Mouse (Mus musculus) intestine, postnatal 0 days (tissue): Measurements from ENCODE around the gene Rapgefl1. TPM values are rescaled to one million over a fixed set of nuclear protein-coding genes. Genes with fewer than 3 reads are reported as not detected.

Experiments
- ATAC-seq: fragments of 200-750 bp; cut with Nextera tagmentation; 2 replicates; pipeline ENCODE4 v1.8.0; 2017; ENCODE audit warnings: mild to moderate bottlenecking, moderate TSS enrichment, moderate library complexity
- H3K27ac ChIP-seq: fragments of 300-500 bp; sonication (generic); 2 replicates; pipeline ENCODE4 v1.5.1; 2014; ENCODE audit warnings: mild to moderate bottlenecking, low read depth, low read length, moderate library complexity
- H3K27me3 ChIP-seq: fragments of 300-500 bp; sonication (generic); replicated peaks from 2 replicates; pipeline ENCODE4 v1.6.1; 2014; ENCODE audit warnings: low read length, mixed read lengths; ENCODE audit not compliant: control insufficient read depth, insufficient read depth
- H3K36me3 ChIP-seq: fragments of 300-500 bp; sonication (generic); 2 replicates; pipeline ENCODE4 v1.6.1; 2014; ENCODE audit warnings: mild to moderate bottlenecking, moderate library complexity; ENCODE audit not compliant: control insufficient read depth, insufficient read depth
- H3K4me1 ChIP-seq: fragments of 300-500 bp; sonication (generic); replicated peaks from 2 replicates; pipeline ENCODE4 v1.6.1; 2014; ENCODE audit warnings: antibody characterized with exemption, low read length, mixed read lengths; ENCODE audit not compliant: control insufficient read depth, insufficient read depth
- H3K4me2 ChIP-seq: fragments of 300-500 bp; sonication (generic); replicated peaks from 2 replicates; pipeline ENCODE4 v1.6.1; 2014; ENCODE audit warnings: low read depth, mild to moderate bottlenecking, moderate library complexity
- H3K4me3 ChIP-seq: fragments of 300-500 bp; sonication (generic); 2 replicates; pipeline ENCODE4 v1.5.1; 2014; ENCODE audit warnings: low read depth, low read length
- H3K9ac ChIP-seq: fragments of 300-500 bp; sonication (generic); 2 replicates; pipeline ENCODE4 v1.6.1; 2014; ENCODE audit warnings: mild to moderate bottlenecking, low read depth, low read length
- H3K9me3 ChIP-seq: fragments of 300-500 bp; sonication (generic); 2 replicates; pipeline ENCODE4 v1.6.1; 2016; ENCODE audit warnings: mixed run types; ENCODE audit not compliant: control insufficient read depth
- CTCF ChIP-seq: sonication (generic); IDR thresholded peaks from 2 replicates; pipeline ENCODE4 v1.5.1; 2016; ENCODE audit warnings: low read depth, mild to moderate bottlenecking, control low read depth, antibody characterized with exemption, moderate library complexity
- WGBS: fragments of 180-500 bp; shearing (Covaris S2); extraction: QIAGEN DNeasy Blood & Tissue Kit; methylation state at CpG from one replicate; pipeline ENCODE4 v1.1.7; 2014; 5-methylcytosine and 5-hydroxymethylcytosine counted together
- polyA plus RNA-seq: library from polyadenylated mRNA; unstranded; fragments of >200 nt; fragmentation: Nextera tagmentation; extraction: Ambion mirVana; gene quantifications from 2 replicates; pipeline ENCODE4 v1.2.1, GENCODE M21; 2015

Rapgefl1 gene
- polyA plus RNA-seq, 1 experiment from 2014 or later: 0.69 TPM

DNA sequence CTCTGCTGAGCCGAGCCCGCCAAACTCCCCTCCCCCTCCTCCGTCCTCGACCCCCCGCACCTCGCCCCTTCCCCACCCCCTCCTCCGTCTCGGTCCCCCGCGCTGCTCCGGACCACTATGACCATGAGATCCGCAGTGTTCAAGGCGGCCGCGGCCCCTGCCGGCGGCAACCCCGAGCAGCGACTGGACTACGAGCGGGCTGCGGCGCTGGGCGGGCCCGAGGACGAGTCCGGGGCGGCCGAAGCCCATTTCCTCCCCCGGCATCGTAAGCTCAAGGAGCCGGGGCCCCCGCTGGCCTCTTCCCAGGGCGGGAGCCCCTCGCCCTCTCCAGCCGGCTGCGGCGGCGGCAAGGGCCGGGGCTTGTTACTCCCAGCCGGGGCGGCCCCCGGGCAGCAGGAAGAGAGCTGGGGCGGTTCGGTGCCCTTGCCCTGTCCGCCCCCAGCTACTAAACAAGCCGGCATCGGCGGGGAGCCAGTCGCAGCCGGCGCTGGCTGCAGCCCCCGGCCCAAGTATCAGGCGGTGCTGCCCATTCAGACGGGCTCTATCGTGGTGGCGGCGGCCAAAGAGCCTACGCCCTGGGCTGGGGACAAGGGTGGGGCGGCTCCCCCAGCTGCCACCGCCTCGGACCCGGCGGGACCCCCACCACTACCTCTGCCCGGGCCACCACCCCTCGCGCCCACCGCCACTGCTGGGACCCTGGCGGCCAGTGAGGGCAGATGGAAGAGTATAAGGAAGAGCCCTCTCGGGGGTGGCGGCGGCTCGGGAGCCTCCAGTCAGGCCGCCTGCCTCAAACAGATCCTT lies 40.7 kb upstream of the Rapgefl1 start:
- WGBS: under 1% methylated on average over 50 of the region's 74 CpGs
- Histone ChIP-seq H3K4me2 (peak overlapping the region; percentile 93), H3K4me3 (peak overlapping the region; percentile 85), H3K4me1 (no peaks in the 10 kb centered on the region), H3K27me3 (no peaks in the 10 kb centered on the region), H3K27ac (peak overlapping the region; percentile 99), H3K9me3 (no peaks in the 10 kb centered on the region), H3K9ac (peak overlapping the region; percentile 94), H3K36me3 (peaks cover 18% of the 10 kb centered on the region; the same call in 1 of the 2 replicates)
- peak; percentile 41 for ATAC-seq
- TF ChIP-seq CTCF: peak; percentile 44

DNA sequence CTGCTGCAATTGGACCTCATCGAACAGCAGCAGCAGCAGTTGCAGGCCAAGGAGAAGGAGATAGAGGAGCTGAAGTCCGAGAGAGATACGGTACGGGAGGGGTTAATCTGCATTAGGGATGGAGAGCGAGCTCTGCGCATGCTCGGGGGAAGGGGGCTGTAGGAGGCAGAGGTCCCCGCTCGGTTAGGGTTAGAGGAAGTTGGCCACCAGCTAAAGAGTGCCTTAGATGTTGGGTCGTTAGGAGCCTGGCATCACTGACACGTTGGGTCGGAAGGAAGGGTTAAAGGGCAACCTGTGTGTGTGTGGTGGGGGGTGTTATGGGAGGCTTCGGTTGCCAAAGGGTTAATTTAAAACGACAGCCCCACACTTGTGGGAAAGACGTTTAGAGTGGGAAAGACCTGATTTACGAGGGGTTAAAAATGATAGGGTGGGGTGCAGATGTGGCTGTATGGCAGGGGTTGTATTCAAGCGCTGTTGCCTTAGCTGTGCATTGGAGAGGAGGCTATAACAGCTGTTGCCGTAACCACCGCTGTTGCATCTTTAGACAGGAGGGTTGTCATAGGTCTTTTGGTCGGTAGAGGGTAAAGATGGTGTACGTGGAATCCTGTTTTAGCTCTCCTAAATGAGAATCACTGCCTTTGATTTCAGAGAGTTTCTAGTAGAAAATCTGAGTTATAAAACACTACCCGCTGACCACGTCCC lies 39.9 kb upstream of the Rapgefl1 start:
- Histone ChIP-seq H3K4me2 (peak overlapping the region; percentile 93), H3K4me1 (no peaks in the 10 kb centered on the region), H3K36me3 (peaks cover 24% of the 10 kb centered on the region), H3K27me3 (no peaks in the 10 kb centered on the region), H3K27ac (peak overlapping the region; percentile 99), H3K9me3 (no peaks in the 10 kb centered on the region), H3K9ac (peak overlapping the region; percentile 94), H3K4me3 (peak overlapping the region; percentile 85)
- 0 out of 2 replicates have a peak, but pooled peaks have one; percentile 5 for ATAC-seq
- under 1% methylated on average over 23 of the region's 23 CpGs for WGBS
- no peak for TF ChIP-seq CTCF

GRCm38 (mm10) chr11:98797306-98797705 lies 39.3 kb upstream of the Rapgefl1 start:
- H3K36me3 ChIP-seq: peaks cover 31% of the 10 kb centered on the region
- no peak overlapping the region for H3K27ac ChIP-seq
- peak overlapping the region; percentile 85 for H3K4me3 ChIP-seq
- no peaks in the 10 kb centered on the region for H3K27me3 ChIP-seq
- no peak for ATAC-seq
- WGBS: 3% methylated on average over 5 of the region's 5 CpGs
- H3K4me1 ChIP-seq: no peaks in the 10 kb centered on the region
- no peak for TF ChIP-seq CTCF
- H3K4me2 ChIP-seq: peak overlapping the region; percentile 93
- no peaks in the 10 kb centered on the region for H3K9me3 ChIP-seq
- H3K9ac ChIP-seq: peak overlapping the region; percentile 94; the same call in 1 of the 2 replicates

GRCm38 (mm10) chr11:98797909-98798308 lies 38.7 kb upstream of the Rapgefl1 start:
- no peaks in the 10 kb centered on the region for H3K4me1 ChIP-seq
- no peak for TF ChIP-seq CTCF
- H3K4me2 ChIP-seq: peak overlapping the region; percentile 93
- no peaks in the 10 kb centered on the region for H3K27me3 ChIP-seq
- peaks cover 37% of the 10 kb centered on the region for H3K36me3 ChIP-seq
- no peaks in the 10 kb centered on the region for H3K9me3 ChIP-seq
- no peak overlapping the region for H3K27ac ChIP-seq
- H3K9ac ChIP-seq: no peak overlapping the region
- peak overlapping the region; percentile 85 for H3K4me3 ChIP-seq
- WGBS: 40% methylated on average over 4 of the region's 4 CpGs
- no peak for ATAC-seq

GRCm38 (mm10) chr11:98804605-98805004 lies 32.0 kb upstream of the Rapgefl1 start, which contains the start of gene Casc3:
Casc3 (plus strand) TSS chr11:98804905.
- H3K4me2 ChIP-seq: no peak within 1 kb of the TSS
- no peak within 1 kb of the TSS for H3K9ac ChIP-seq
- TF ChIP-seq CTCF: no peak
- H3K4me1 ChIP-seq: no peaks in the 10 kb centered on the region
- no peaks in the 10 kb centered on the region for H3K27me3 ChIP-seq
- H3K9me3 ChIP-seq: no peaks in the 10 kb centered on the region
- WGBS: 94% methylated on average over 5 of the region's 5 CpGs
- ATAC-seq: no peak
- H3K4me3 ChIP-seq: no peak within 1 kb of the TSS
- peaks cover 74% of the 10 kb centered on the region for H3K36me3 ChIP-seq
- H3K27ac ChIP-seq: no peak within 1 kb of the TSS

DNA sequence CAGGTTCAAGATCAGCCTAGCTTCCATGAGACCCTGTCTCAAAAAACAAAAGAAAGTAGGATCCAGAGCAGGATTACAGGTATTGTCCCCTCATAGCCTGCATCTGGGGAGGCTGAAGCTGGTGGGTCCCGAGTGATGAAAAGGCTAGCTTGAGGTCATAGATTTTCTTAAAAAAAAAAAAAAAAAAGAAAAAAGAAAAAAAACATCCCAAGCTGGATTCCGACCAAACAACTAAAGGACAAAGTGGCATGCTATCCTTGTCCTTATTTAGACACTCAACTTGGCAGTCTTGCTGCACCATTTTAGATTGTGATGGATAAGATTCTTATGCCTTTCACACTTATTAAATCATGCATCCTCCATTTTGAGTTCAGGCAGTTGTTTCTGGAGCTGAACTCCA lies 28.2 kb upstream of the Rapgefl1 start:
- no peak for TF ChIP-seq CTCF
- H3K27me3 ChIP-seq: no peaks in the 10 kb centered on the region
- no peak overlapping the region for H3K4me3 ChIP-seq
- peaks cover 47% of the 10 kb centered on the region for H3K36me3 ChIP-seq
- H3K9me3 ChIP-seq: no peaks in the 10 kb centered on the region
- no peak overlapping the region for H3K4me2 ChIP-seq
- H3K9ac ChIP-seq: no peak overlapping the region
- WGBS: 78% methylated on average over 2 of the region's 2 CpGs
- 0 out of 2 replicates have a peak overlapping the region, but pooled peaks have one; percentile 98 for H3K27ac ChIP-seq
- ATAC-seq: no peak
- H3K4me1 ChIP-seq: no peaks in the 10 kb centered on the region
